Mouse (Mus musculus) urinary bladder, postnatal 14 days (tissue): ENCODE data around the gene Mecom.

Source experiments
- DNase-seq: peaks from one replicate; pipeline ENCODE4 v3.0.0; 2021; ENCODE audit warnings: low spot score

Mecom gene

DNA sequence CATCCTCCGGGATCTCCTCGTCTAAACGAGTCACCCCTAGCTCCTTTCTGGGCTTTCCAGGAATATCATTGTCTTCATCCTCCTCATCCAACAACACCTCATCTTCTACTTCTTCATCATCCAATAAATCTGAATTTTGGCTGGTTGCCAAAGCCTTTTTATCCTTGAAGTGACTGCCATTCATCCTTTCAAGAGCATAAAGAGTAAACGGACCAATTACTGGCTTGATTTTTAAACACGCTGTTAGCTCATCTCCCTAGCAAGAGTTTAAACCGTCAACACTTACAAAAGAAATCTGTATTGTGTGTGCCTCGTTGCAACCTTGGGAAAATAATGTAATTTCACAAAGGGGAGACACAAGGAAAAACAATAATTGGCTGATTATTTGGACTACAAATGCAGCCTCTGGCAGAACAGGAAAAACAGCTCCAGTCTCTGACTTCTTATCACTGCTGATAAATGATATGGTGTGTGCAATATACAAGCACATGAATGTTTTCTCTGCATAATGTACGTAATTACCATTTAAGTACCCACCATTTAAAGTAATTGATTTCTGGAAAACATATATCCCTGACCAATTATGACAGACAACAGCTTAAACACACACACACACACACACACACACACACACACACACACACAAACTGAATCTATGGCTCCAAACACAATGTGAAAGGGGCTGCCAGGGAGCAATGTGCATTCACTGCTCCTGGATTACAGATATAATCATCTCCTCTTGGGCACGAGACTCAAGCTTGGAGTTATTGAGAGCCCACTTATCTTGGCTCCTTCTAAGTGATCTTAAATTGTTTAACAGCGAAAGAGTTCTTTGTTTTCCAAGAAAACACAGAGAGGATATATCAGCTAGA, 590.2 kb downstream of the Mecom start:
- DNase-seq, result no peak

DNA sequence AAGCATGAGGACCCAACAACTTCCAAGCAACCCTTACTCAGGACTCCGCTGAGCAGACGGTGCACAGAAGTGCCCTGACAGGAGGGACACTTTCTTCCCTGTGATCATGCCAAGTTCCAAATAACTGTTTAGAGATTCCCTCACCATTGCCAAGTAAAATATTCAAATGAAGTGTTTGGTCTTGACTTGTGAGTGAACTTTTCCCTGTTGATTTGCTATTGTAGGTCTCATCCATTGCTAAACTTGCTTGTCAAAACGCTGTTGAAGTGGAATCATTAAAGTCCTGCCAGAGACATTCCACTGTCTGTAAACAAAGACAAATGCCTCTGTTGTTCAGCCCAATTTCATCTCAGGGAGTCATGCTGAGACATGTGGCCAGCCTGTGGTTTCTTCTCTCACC, 594.5 kb downstream of the Mecom start:
- DNase-seq, result peak; percentile 39

- DNase-seq, result peak; percentile 57
These were observed 597.0 kb downstream of the Mecom start for GRCm38 (mm10) chr3:29950853-29951252.

DNA sequence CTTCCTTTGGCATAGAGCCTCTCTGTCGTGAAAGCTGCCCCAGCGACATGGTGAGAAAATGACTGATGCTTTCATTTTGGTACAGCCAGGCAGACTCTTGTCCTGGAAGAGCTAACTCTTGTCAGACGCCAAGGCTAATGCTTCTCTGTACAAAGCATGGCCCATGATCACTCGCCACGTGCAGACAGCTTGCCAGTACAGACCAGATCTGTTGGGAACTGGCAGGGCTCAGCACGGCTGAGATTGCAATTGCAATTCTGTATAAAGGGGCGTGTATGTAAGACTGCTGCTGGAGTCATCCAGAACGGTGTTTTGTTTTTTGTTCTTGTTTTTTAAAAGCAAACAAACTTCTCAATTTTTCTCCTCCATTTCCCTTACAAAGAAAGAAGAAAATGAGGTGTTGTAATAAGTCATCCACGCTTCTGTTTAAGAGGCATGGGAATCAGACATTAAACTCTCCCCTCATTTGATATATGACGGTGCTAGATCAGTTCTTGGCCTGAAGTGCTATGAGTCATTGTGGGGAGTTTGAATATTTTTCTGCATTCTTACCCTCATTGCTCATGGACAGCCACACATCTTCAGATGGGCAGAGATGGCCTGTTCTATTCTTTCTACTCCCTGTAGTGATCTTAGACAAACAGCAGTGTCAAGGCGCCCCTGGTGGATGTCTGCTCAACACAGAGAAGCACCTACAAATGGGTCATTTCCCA, 644.1 kb downstream of the Mecom start:
- DNase-seq, result peak; percentile 27
